Mouse (Mus musculus) cortical plate, adult 2 months (tissue): ENCODE data around the gene Dyrk1b. TPM values are rescaled to one million over a fixed set of nuclear protein-coding genes. Genes with fewer than 3 reads are reported as not detected.
A peak's percentile ranks its signal among the peaks of the same experiment; 100 is the strongest.

Experiments used
- H3K27ac ChIP-seq: fragments of 200-500 bp; 2 replicates; pipeline ENCODE4 v1.5.1; 2012; ENCODE audit warnings: low read length, control low read depth, inconsistent platforms; ENCODE audit not compliant: insufficient read depth
- H3K4me1 ChIP-seq: fragments of 200-500 bp; 2 replicates; pipeline ENCODE4 v1.6.1; 2011; ENCODE audit warnings: low read length; ENCODE audit not compliant: control insufficient read depth, insufficient read depth
- H3K4me3 ChIP-seq: fragments of 200-500 bp; 2 replicates; pipeline ENCODE4 v1.5.1; 2011; ENCODE audit warnings: mild to moderate bottlenecking, low read length, control low read depth; ENCODE audit not compliant: insufficient read depth
- CTCF ChIP-seq: fragments of 200-500 bp; IDR thresholded peaks from 2 replicates; pipeline ENCODE4 v1.5.1; 2011; ENCODE audit warnings: mild to moderate bottlenecking, control low read depth, low read length; ENCODE audit not compliant: insufficient read depth; ENCODE audit errors: extremely low read depth
- POLR2A ChIP-seq: fragments of 200-500 bp; IDR thresholded peaks from 2 replicates; pipeline ENCODE4 v1.6.1; 2011; ENCODE audit warnings: mild to moderate bottlenecking, low read length, control low read depth; ENCODE audit not compliant: insufficient read depth; ENCODE audit errors: extremely low read depth
- polyA plus RNA-seq: library from polyadenylated mRNA; depleted of rRNA; stranded (reverse); fragments of >200 nt; gene quantifications from 2 replicates; pipeline ENCODE4 v1.2.3, GENCODE M21; 2012

The Dyrk1b gene
- polyA plus RNA-seq, 1 experiment, result 30.7 TPM

DNA sequence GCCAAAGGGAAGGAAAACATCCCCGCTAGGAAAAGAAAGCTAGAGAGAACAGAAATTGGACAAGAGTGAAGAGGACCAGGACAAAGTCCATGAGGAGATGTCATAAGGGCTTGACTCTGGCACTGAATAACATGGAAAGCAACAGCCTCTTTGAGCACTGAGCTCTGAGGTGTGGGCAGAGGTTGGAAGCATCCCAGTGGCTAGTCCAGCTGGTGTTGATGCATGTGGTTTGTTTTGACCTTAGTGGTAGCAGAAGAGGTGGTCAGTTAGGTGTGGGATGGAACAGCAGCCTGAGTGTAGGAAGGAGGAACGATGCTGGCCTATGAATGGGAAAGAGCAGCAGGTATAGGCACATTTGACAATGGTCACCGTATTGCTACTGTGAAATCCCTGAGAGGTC is 12.2 kb downstream of the Dyrk1b start:
- Histone ChIP-seq H3K4me1 (no peaks in the 10 kb centered on the region), H3K27ac (no peak overlapping the region), H3K4me3 (no peak overlapping the region)
- TF ChIP-seq POLR2A (no peak), CTCF (no peak)

- no peak overlapping the region for H3K4me3 ChIP-seq
- TF ChIP-seq CTCF (no peak), POLR2A (no peak)
- no peaks in the 10 kb centered on the region for H3K4me1 ChIP-seq
- H3K27ac ChIP-seq, result no peak overlapping the region
Measured at GRCm38 (mm10) chr7:28191903-28192302, 12.6 kb downstream of the Dyrk1b start.

GRCm38 (mm10) chr7:28195414-28196098 is 16.3 kb downstream of the Dyrk1b start:
- Histone ChIP-seq H3K27ac (no peak overlapping the region), H3K4me3 (no peak overlapping the region), H3K4me1 (no peaks in the 10 kb centered on the region)
- TF ChIP-seq POLR2A (no peak), CTCF (no peak)

DNA sequence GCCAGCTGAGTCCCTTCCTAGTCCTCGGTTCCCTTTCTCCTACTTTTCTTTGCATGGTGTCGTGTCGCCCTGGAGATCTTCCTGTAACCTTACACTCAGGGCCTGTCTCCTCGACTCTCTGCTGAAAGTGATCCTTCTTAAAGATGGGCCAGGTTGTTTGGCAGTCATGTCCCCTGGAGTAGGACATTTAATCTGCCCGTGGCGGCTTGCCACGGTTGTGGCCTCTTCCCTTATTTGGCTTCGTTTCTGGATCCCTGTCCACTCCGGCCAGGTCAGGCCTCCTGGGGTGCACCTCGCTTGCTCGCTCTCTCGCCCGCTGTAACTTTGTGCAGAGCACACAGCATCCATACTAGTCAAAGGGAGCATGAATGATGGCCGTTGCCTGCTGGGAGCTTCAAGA is 17.3 kb downstream of the Dyrk1b start:
- H3K4me3 ChIP-seq, result no peak overlapping the region
- H3K4me1 ChIP-seq, result no peaks in the 10 kb centered on the region
- TF ChIP-seq CTCF, result no peak
- no peak for TF ChIP-seq POLR2A
- H3K27ac ChIP-seq, result no peak overlapping the region

- TF ChIP-seq CTCF, result no peak
- no peak for TF ChIP-seq POLR2A
- no peaks in the 10 kb centered on the region for H3K4me1 ChIP-seq
- H3K27ac ChIP-seq, result no peak overlapping the region
- H3K4me3 ChIP-seq, result no peak overlapping the region
Measured at GRCm38 (mm10) chr7:28199054-28199453, 19.8 kb downstream of the Dyrk1b start.

DNA sequence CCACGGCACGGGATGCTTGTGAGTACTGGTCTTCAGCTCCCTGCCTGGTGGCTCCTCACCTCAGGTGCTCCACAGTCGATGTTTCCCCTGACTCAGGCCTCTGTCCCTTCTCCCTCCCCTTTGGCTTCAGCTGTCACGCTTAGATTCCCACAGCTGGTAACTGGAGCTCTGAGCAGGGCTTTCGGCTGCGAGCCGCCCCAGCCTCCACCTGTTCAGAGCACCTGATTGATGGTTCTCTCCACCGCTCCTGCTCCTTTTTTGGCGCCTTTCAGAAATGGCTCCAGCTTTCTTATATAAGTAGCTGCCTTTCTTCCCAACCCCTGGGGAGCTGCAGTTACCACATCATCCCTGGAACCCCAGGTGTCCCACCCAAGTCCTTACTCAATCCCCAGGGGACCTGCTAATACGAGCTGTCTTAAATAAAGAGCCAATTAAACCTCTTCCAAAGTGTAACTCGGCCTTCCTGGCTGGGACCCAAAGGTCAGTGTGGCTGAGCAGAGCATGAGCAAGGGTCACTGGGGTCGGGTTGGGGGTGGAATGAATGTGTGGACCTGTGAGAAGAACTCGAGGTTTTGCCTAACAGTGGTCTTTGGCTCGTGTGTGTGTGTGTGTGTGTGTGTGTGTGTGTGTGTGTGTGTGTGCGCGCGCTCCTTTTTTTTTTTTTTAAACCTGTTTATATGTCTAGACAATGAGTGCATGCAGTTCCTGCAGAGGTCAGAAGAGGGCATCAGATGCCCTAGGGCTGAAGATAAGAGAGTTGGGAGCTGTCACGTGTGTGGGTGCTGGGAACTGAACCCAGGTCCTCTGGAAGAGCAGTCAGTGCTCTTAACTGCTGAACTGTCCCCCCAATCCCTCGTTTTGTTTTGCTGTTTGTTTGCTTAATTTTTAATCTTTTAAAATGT is 24.2 kb downstream of the Dyrk1b start:
- Histone ChIP-seq H3K4me1 (no peaks in the 10 kb centered on the region), H3K4me3 (no peak overlapping the region), H3K27ac (no peak overlapping the region)
- TF ChIP-seq POLR2A (no peak), CTCF (no peak)

- Histone ChIP-seq H3K4me1 (no peaks in the 10 kb centered on the region), H3K27ac (no peak overlapping the region), H3K4me3 (no peak overlapping the region)
- TF ChIP-seq CTCF, result no peak
- no peak for TF ChIP-seq POLR2A
Measured at GRCm38 (mm10) chr7:28206044-28206600, 26.9 kb downstream of the Dyrk1b start.

- no peaks in the 10 kb centered on the region for H3K4me1 ChIP-seq
- TF ChIP-seq CTCF (no peak), POLR2A (no peak)
Measured at GRCm38 (mm10) chr7:28208396-28208987, 29.2 kb downstream of the Dyrk1b start.

GRCm38 (mm10) chr7:28208988-28209508 is 29.8 kb downstream of the Dyrk1b start:
- Histone ChIP-seq H3K4me3 (peak overlapping the region; percentile 21; the same call in 1 of the 2 replicates), H3K4me1 (no peaks in the 10 kb centered on the region), H3K27ac (no peak overlapping the region)
- no peak for TF ChIP-seq CTCF
- no peak for TF ChIP-seq POLR2A

More at GRCm38 (mm10) chr7:28208396-28208987, 29.2 kb downstream of the Dyrk1b start:
- peak overlapping the region; percentile 21; the same call in 1 of the 2 replicates for H3K4me3 ChIP-seq
- no peak overlapping the region for H3K27ac ChIP-seq

DNA sequence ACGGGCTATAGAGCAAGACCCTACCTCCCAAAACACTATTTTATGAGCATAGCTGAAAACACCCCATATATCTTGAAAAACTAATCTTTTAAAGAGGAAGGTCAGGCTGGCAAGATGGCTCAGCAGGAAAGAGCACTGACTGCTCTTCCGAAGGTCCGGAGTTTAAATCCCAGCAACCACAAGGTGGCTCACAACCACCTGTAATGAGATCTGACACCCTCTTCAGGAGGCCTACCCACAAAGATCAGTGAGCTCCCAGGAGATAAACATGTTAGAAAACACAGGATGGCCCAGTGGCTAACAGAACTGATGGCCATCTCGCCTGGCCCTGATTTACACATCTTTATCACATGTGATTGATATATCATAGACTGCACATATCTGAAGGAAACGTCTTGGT is 31.5 kb downstream of the Dyrk1b start:
- TF ChIP-seq POLR2A (no peak), CTCF (no peak)
- H3K4me1 ChIP-seq, result no peaks in the 10 kb centered on the region
- H3K27ac ChIP-seq, result no peak overlapping the region
- H3K4me3 ChIP-seq, result no peak overlapping the region
